In the genomic region with DNA sequence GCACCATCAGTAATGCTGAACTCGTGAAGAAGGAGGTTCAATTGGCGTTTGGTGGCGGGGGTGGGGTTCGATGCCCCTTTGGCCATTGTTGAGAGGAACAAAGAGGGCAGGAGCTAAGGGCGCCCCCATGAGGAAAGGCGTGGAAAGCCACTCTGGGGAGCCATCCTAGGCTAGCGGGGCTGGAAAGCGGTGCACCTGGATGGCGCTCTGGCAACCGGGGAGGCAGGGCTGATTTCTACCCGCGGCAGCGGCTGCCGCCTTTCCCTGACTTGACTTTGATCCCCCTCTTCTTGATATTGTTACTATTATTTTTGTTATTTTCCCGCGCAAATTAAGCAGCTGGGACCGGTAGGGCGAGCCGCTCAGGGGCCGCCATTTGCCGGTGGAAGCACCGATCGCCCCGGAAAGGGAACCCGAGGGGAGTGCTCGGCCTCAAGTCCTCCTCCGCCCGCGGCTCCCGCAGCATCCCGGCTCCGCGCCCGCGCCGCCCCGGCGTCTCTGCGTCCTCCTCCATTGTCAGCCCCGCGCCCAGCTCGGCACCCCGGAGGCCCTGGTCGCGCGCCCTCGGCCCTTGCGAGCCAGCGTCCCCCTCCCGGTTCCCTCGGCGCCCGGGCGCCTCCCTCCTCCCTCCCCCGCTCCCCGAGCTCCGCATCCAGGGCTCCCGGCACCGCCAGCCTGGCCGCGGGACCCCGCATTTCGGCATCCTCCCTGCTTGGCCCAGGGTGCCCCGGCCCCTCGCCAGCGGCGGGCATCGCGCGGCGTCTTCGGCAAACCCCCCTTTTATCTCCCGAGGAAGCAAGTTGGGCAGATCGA, we compare ENCODE assay signal across 8 mouse cellular contexts. TPM values are rescaled to one million over a fixed set of nuclear protein-coding genes. Genes with fewer than 3 reads are reported as not detected.
DNase-seq lines count a peak whose midpoint lies in the region; ATAC-seq and TF ChIP-seq lines count a peak whose summit lies in the region.

No protein-coding gene starts in this region.

- POLR2A ChIA-PET in Patski (lab: Charles Lee): no interaction called here

- no peak for TF ChIP-seq EP300 in lung, postnatal 0 days (IDR thresholded peaks at IDR 0.05)

- peak overlapping the region; percentile 99 for H3K9ac ChIP-seq in hindbrain, embryonic 12.5 days
- peak overlapping the region; percentile 54 for H3K9ac ChIP-seq in lung, postnatal 0 days (replicated peaks; ENCODE audit: low read depth)

- peak overlapping the region; percentile 64 for H3K4me3 ChIP-seq in cerebellum, adult 2 months (replicated peaks; ENCODE audit: insufficient read depth, low read depth, low read length)
- H3K4me3 ChIP-seq in hindbrain, embryonic 12.5 days: peak overlapping the region; percentile 93
- H3K4me3 ChIP-seq in lung, postnatal 0 days (ENCODE audit: low read depth, low read length): peak overlapping the region; percentile 67

- no peaks in the 10 kb centered on the region; the same call in 1 of the 2 replicates for H3K4me1 ChIP-seq in cerebellum, adult 2 months (ENCODE audit: control insufficient read depth, insufficient read depth, low read length)
- H3K4me1 ChIP-seq in hindbrain, embryonic 12.5 days: peaks cover 23% of the 10 kb centered on the region
- H3K4me1 ChIP-seq in lung, postnatal 0 days (ENCODE audit: insufficient read depth, low read depth, low read length): no peaks in the 10 kb centered on the region

- peak overlapping the region; percentile 57 for H3K4me2 ChIP-seq in hindbrain, embryonic 12.5 days (replicated peaks)
- peak overlapping the region; percentile 94 for H3K4me2 ChIP-seq in lung, postnatal 0 days (replicated peaks; ENCODE audit: low read depth, low read length)

- H3K27me3 ChIP-seq in Patski: no peaks in the 10 kb centered on the region
- no peaks in the 10 kb centered on the region for H3K27me3 ChIP-seq in cerebellum, adult 2 months (ENCODE audit: control insufficient read depth, insufficient read depth, low read length)
- H3K27me3 ChIP-seq in hindbrain, embryonic 12.5 days: no peaks in the 10 kb centered on the region
- H3K27me3 ChIP-seq in lung, postnatal 0 days (replicated peaks; ENCODE audit: insufficient read depth, low read length): no peaks in the 10 kb centered on the region

- TF ChIP-seq POLR2A in cerebellum, adult 2 months (IDR thresholded peaks at IDR 0.05; ENCODE audit: borderline replicate concordance, insufficient read depth, low read length): 0 out of 2 replicates have a peak, but pooled peaks have one; percentile 20

- peak overlapping the region; percentile 97 for H3K27ac ChIP-seq in cerebellum, adult 2 months (ENCODE audit: insufficient read depth, low read length)
- peak overlapping the region; percentile 99 for H3K27ac ChIP-seq in hindbrain, embryonic 12.5 days
- H3K27ac ChIP-seq in lung, postnatal 0 days (ENCODE audit: low read length): peak overlapping the region; percentile 45; the same call in 1 of the 2 replicates

- no peaks in the 10 kb centered on the region for H3K36me3 ChIP-seq in hindbrain, embryonic 12.5 days
- no peaks in the 10 kb centered on the region for H3K36me3 ChIP-seq in lung, postnatal 0 days (ENCODE audit: insufficient read depth, low read length)

- no peak for TF ChIP-seq CTCF in Patski (IDR thresholded peaks at IDR 0.05)
- peak; percentile 58 for TF ChIP-seq CTCF in cerebellum, adult 2 months (IDR thresholded peaks at IDR 0.05; ENCODE audit: borderline replicate concordance, insufficient read depth, low read depth, low read length)
- TF ChIP-seq CTCF in lung, postnatal 0 days (IDR thresholded peaks at IDR 0.05): peak; percentile 75

- ATAC-seq in Patski: peak; percentile 64
- peak; percentile 76 for ATAC-seq in frontal cortex, adult (ENCODE audit: low TSS enrichment)
- peak; percentile 71 for ATAC-seq in hindbrain, embryonic 12.5 days (ENCODE audit: low FRiP score)
- ATAC-seq in lung, postnatal 0 days: peak; percentile 65
- no peak for ATAC-seq in erythroid progenitor cell, adult 5-6 weeks (replicated peaks; ENCODE audit: low FRiP score, poor library complexity, severe bottlenecking)

- CTCF ChIA-PET in Patski (lab: Charles Lee): interaction anchor here (1.5 to 1.7 kb wide), 2 partner anchors 32 to 38 kb away, joined by 6 to 8 read pairs; no protein-coding TSS in a partner anchor

- H3K9me3 ChIP-seq in hindbrain, embryonic 12.5 days (replicated peaks): no peaks in the 10 kb centered on the region
- H3K9me3 ChIP-seq in lung, postnatal 0 days (ENCODE audit: low read length): no peaks in the 10 kb centered on the region

- peak; percentile 22 for DNase-seq in Patski (ENCODE audit: low read depth, low spot score)
- DNase-seq in cerebellum, adult 2 months: peak; percentile 76 to 85
- DNase-seq in layer of hippocampus, postnatal 25 days (ENCODE audit: extremely low spot score in 1 of 2, low spot score in 1 of 2): peak; percentile 63 to 65
- DNase-seq in lung, postnatal 0 days (ENCODE audit: low spot score): peak; percentile 51
- peak; percentile 77 for DNase-seq in retina, postnatal 1 day

- under 1% methylated on average over 73 of the region's 74 CpGs for WGBS in cerebellum, adult 2 months
- WGBS in hindbrain, embryonic 12.5 days: under 1% methylated on average over 69 of the region's 74 CpGs
- 1% methylated on average over 50 of the region's 74 CpGs for WGBS in lung, postnatal 0 days

- in situ Hi-C loops in Patski (cut with MboI; ENCODE audit: low pct_unique_long_range_greater_than_20kb): no loop called here

RNA-seq across cellular contexts. Expression of a gene that starts 0.9 kb away (rescaled TPM):
- 33.1 TPM for polyA plus RNA-seq in Patski (2021)
- polyA plus RNA-seq in cerebellum, adult 2 months (2012; rRNA removed): 20.8 and 23.0 TPM in 2 replicates
- polyA plus RNA-seq in hindbrain, embryonic 12.5 days (2016; fragmentation: Nextera tagmentation; extraction: Ambion mirVana): 340 and 382 TPM in 2 replicates
- 10 to 100 TPM; 15.6 to 17.2 TPM for total RNA-seq in layer of hippocampus, postnatal 25 days (2021)
- 23.9 and 26.6 TPM in 2 replicates for polyA plus RNA-seq in lung, postnatal 0 days (2015; fragmentation: Nextera tagmentation; extraction: Ambion mirVana)
- total RNA-seq in erythroid progenitor cell, adult 5-6 weeks (2015; ENCODE audit: low replicate concordance): not detected in 2 replicates
- not detected in 2 replicates for total RNA-seq in erythroid progenitor cell, adult 5-6 weeks (2017; ENCODE audit: low replicate concordance)

Comparison
In these comparisons a context has a peak if more than half of its experiments do, and no peak if none do; other contexts are left out.
1. DNase-seq: peak in every context shown above with its lines; median percentile 80 in cerebellum, adult 2 months; 77 in retina, postnatal 1 day; 64 in layer of hippocampus, postnatal 25 days; 51 in lung, postnatal 0 days; 22 in Patski.
2. H3K27ac ChIP-seq: peak in every context shown above with its lines; median percentile 99 in hindbrain, embryonic 12.5 days; 97 in cerebellum, adult 2 months; 45 in lung, postnatal 0 days.
3. RNA of a gene that starts 0.9 kb away (polyA plus RNA-seq): 340 to 382 TPM in hindbrain, embryonic 12.5 days; 33.1 TPM in Patski (single experiment), 23.9 to 26.6 TPM in lung, postnatal 0 days and 20.8 to 23.0 TPM in cerebellum, adult 2 months; every median in the first group is over 10 times any median in the second.
4. Peak in every context shown above with its lines, with median percentiles within 50 percentile points of each other: H3K4me3 ChIP-seq.